Mouse (Mus musculus) embryo, embryonic 9.5 days (tissue): Measurements from ENCODE around the gene Lyg1.
A peak's percentile ranks its signal among the peaks of the same experiment; 100 is the strongest.

Source experiments
- DNase-seq: peaks from one replicate; pipeline ENCODE4 v3.0.0-alpha.2; 2017; ENCODE audit errors: extremely low spot score

The Lyg1 gene

DNA sequence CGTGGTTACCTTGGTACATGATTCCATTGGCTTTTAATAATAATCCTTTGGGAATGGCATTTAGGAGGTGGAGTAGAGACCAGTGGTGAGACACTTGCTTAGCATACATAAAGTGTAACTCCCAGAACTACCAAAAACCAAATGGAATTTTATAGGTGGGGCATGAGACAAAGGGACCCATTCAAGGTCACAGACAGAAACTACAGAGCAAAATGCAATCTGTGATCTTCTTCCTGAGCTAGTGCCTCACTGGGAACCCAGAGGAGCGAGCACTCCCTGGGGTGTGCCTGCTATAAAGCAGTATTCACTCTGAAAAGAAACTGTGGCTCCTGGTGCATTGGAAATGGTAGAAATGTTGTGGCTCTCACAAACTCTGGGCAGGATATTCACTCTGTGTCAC lies 8.7 kb downstream of the Lyg1 start:
- DNase-seq, result no peak

DNA sequence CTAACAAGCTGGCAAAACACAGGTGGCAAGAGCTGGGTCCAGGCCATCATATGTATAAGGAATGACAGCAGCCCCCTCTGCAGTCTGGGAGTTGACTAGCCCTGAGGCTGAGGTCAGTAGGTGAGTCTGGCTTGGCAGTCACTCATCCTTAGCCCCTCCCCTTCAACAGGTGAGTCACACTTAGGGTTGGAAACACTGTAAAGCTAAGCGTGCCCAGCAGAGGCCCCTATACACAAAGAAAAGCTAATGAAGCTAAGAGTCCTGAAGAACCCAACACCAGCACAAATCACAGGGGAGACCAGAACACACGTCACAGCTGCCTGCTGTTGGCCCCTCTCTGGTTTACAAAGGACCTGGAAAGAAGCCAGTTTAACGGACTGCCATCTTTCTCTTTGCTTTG lies 25.8 kb downstream of the Lyg1 start:
- peak; percentile 3 for DNase-seq

DNA sequence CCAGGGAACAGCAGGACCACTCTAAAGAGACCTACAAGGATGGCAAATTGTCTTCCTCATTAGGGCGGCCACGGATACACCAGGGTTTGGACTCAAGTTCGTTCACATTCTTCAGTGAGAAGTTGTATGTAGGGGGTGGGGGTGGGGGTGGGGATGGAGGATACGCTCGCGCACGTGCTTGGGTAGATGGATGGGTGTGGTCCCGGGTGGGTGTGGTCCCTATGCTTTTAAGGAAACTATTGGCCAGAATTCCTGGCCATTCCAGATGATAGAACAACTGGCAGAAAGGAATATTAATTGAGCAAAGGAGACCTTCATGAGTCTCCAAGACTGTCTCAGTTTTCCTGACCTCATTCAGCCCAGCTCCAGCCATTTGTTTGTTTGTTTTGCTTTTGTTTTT lies 31.6 kb downstream of the Lyg1 start:
- no peak for DNase-seq

DNA sequence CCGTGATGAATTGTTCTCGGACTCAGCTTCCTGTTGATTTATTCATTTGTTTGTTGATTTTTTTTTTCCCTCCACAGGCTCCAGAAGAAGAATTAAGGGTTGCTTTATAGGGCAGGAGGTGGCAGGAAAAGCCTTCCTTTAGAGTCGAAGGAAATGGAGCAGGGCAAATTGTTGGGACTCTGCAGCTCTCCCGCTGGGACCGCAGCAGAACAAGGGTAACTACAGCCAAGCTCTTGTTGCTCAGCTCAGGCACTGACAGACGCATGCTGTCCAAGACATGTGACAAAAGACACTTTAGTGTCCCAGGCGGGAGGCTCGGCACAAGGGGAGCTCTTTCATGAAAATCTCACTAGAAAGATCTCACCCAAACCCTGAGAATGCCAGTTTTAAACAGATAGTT lies 35.0 kb downstream of the Lyg1 start:
- no peak for DNase-seq

DNA sequence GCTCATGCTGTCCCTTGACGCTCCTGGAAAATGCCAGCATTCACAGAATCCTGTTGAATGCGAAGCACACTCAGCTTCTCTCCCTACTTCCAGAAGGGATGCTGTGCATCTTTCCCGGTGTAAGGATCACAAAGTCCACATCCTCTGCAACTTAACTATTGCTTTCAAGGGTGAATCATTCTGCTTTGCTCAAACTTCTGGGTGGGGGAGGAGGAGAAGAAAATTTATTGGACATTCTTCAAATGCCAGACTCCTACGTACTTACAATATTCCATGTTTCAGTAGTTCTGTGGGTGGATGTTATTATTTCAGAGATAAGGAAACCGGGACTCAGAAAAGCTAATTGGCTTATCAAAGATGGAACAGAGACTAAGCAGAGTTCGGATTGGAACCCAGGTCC lies 39.5 kb downstream of the Lyg1 start:
- DNase-seq, result no peak

DNA sequence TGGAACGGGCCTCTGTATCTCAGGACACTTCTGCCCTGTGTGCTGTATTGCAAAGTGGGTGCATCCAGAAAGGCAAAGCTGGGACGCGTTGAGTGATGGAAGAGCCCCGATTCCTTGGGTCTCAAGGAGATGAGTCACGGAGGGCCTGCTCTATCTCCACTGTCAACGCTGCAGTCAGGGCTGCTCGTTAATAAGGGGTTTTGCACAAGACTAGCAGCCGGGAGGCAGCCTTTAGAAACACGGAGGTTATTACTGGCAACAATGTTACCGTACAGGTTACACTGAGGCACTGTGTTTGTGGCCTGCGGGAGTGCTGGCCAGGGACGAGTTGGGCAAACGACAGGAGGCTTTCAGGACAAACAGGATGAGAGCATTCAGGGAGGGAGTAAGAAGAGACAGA lies 39.9 kb downstream of the Lyg1 start:
- no peak for DNase-seq

DNA sequence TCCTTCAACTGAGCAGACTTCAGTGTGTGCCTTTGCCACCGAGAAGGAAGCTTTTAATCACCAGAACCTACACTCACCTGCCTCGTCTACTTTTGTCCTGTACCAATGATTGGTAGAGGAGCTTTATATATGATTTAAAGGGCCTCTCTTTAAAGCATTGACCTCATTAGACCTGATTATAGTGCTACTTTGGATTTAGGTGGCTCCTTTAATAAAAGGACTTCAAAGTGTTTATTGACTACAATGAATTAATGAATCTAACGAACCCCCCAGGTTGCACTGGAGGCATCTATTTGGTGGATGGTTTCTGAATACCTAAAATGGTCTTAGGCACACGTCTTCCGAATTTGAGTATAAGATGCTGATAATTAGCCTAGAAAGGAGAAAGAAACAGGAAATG lies 41.2 kb downstream of the Lyg1 start, which contains the start of gene Lyg2:
Lyg2 (minus strand) TSS at position 101 of the 400 bp plus-strand sequence.
- DNase-seq, result no peak

DNA sequence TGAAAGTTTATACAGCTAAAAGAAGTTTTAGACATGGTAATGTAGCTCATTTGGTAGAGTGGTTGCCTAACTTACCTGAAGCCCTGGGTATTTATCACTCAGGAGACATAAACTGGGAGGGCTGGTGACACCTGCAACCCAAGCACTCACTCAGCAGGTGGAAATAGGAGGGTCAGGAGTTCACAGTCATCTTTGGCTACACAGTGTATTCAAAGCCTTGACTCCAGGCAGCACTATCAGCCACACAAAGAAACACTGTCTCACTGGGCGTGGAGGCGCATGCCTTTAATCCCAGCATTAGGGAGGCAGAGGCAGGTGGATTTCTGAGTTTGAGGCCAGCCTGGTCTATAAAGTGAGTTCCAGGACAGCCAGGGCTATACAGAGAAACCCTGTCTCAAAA lies 44.8 kb downstream of the Lyg1 start:
- no peak for DNase-seq

DNA sequence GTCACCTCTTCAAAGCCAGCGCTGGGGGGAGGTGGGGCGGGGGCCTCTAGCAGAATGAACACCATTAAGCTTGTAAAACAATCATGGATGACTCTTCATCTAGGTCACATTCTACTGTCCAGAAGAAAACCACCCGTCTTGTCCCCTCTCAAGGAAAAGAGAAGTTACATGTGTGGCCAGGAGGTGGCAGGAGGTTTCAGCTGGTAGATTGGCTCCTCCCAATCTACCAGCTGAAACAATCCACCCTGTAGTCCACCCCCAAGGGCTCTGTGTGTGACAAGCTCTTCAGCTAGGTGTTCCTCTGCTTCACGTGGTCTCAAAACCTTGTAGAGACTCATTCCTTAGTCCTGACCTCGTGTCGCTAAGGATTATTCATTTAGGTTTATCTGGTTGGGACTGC lies 54.4 kb downstream of the Lyg1 start:
- peak; percentile 20 for DNase-seq

DNA sequence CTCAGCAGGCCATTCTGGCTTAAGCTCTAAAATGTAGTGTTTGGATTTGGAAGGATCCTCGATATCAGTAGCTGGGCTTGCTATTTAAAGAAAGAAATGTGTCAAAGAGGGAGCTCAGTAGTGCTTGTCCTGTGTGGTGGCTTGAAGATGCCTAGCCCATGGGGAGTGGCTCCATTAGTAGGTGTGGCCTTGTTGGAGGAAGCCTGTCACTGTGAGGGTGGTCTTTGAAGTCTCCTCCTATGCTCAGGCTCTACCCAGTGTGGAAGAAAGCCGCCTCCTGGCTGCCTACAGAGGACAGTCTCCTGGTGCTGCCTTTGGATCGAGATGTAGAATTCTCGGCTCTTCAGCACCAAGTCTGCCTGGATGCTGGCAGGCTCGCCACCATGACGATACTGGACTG lies 57.3 kb downstream of the Lyg1 start:
- no peak for DNase-seq

DNA sequence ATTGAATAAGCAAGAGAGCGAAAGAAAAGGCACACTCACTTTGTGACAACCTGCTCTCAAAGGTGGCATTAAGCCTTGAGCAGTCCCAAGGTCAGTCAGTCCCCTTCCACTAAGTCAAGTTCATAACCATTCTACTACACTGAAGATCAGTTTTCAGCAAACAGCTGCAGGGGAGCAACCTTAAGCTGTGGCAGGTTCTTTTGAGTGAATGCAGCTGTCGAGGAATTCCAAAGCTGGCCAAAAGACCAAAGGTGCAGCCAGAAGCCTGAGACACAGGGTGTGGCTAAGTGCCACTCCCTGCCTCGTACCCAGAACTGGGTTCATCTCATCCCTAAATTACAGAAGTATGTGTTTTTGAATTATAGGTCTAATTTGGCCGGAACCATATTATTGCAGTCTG lies 57.7 kb downstream of the Lyg1 start:
- DNase-seq, result no peak
